Mouse (Mus musculus) left cerebral cortex, postnatal 36 days (tissue): ENCODE measurements at regions not wholly inside any gene's neighbourhood (a gene's known extent, or its start where the extent isn't known, plus 50 kb on each side); places are given as distances from the start of the nearest gene placed in this dataset.

Experiments
- DNase-seq, 2 experiments: peaks; one replicate each; pipeline ENCODE4 v3.0.0; 2021 to 2022; ENCODE audit warnings: low spot score in 2 of 2, mixed read lengths in 1 of 2
- intact Hi-C: fragments of 180-260 bp; cut with DNase I; formaldehyde crosslinking; loops from one replicate; pipeline ENCODE4 v1.15.1; 2025

GRCm38 (mm10) chr5:111993930-111994329 is 258.4 kb downstream of the Cryba4 start:
- DNase-seq, result no peak
- intact Hi-C loops, result no loop called here

- intact Hi-C loops, result no loop called here
- DNase-seq, result no peak
These were observed 255.5 kb downstream of the Cryba4 start for GRCm38 (mm10) chr5:111996806-111997205.

DNA sequence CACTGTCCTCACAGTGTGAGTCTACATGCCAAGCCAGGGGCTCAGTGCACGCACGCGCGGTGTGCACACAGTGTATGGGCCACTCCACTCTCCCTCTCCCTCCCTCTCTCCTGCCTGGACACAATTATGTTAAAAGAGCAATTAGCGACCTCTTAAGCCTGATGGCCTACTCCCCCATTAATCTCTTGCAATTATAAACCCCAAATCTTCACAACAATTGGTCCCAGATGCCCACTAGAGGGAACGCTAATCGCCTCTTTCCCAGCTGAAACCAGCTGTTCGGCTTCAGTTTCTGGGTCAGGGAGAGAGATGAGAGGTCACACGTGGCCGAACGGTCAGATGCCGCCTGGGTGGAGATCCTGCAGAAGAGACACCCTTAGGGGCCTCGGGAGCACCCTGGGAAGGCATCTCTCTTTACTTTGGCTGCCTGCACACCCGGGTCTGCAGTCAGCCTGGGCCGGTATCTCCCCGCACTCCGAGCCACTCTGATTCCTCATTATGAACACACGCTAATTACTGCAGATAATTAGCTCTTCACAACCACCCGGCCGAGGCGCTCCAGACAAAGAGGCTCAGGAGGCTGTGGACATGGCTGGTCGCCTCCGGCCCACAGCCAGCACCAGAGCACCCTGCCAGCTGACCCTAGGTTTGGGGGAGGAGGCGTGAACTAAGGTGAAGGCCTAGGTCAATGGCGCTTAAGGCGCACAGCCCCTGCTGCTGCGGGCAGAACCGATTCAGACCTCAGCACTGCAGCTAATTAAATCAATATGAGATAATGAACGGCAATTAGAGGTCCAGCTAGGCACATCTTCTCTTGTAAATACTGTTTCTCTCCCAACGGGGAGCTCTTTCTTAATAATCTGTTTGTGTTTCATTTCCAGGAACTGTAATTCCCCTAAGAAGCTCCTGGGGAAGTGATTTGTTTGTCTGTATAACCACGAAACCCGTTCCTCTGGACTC is 250.3 kb downstream of the Cryba4 start:
- no peak for DNase-seq
- intact Hi-C loops, result no loop called here

DNA sequence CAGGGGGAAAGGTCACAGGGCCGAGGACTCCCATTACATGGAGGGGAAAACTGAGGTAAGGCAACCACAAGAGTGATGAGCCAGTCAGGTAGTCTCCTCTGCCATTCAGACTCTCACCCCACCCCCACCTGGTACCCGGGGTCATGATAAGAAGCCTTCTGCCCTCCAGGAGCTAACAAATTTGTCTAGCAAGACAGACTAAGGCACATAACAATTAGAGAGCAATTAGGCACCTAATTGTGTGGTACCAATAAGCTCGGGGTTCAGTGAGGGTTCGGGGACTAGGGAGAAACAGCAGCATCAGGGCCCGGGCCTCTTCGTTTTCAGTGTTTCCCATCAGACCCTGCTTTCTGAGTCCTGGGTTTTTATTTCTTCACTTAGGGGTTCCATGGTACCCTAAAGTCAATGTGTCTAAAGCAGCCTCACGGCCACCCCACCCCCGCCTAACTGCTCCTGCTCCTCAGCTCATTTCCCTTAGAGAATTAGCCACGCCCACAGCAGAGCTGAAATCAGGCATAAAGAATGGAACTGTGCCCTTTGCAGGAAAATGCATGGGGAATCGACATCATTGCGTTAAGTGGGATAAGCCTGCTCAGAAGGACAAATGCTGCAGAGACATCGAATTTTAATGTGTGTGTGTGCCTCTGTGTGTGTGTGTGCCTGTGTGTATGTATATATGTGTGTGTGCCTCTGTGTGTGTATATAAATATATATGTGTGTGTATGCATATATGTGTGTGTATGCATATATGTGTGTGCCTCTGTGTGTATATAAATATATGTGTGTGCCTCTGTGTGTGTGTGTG is 249.3 kb downstream of the Cryba4 start:
- intact Hi-C loops, result no loop called here
- DNase-seq, result no peak

DNA sequence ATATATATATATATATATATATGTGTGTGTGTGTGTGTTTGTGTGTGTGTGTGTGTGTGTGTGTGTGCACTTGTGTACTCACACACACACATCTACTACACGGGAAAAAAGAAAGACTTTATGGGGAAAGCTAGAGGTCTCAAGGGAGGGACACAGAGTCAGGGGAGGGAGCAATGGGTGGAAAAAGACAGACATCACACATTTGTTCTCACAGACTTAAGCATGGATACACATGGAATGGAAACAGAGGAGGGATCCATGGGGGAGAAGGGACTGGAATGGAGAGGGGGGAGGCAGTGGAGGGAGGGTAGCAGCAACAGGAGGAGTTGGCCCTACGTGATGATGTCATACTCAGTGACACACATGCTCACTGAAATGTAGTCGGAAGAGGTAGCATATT is 248.3 kb downstream of the Cryba4 start:
- intact Hi-C loops, result no loop called here
- DNase-seq, result no peak

- DNase-seq, result no peak
- intact Hi-C loops, result no loop called here
These were observed 239.7 kb downstream of the Cryba4 start for GRCm38 (mm10) chr5:112012505-112013164.

DNA sequence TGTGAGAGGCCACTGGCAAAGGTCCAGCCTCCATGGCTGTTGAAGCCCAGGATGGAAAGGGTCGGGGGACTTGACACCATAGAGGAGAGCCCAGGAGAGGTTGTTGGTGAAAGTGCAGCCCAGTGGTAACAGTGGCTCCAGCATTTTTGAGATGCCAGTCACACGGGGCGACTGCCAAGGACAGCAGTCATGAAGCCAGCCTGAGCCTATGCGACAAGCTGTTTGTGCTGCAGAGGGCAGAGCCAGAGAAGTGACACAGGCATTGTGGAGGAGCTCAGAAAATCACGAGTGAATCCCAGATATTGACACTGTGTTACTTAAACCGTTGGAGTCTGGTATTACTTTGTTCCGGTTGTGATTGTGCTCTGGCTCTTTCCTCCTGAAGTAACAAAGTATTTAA is 233.4 kb downstream of the Cryba4 start:
- intact Hi-C loops, result no loop called here
- no peak for DNase-seq

- no peak for DNase-seq
- intact Hi-C loops, result no loop called here
These were observed 231.4 kb downstream of the Cryba4 start for GRCm38 (mm10) chr5:112020882-112021281.

GRCm38 (mm10) chr5:112029955-112030354 is 222.4 kb downstream of the Cryba4 start:
- peak; percentile 40 to 46 for DNase-seq
- intact Hi-C loops, result no loop called here

DNA sequence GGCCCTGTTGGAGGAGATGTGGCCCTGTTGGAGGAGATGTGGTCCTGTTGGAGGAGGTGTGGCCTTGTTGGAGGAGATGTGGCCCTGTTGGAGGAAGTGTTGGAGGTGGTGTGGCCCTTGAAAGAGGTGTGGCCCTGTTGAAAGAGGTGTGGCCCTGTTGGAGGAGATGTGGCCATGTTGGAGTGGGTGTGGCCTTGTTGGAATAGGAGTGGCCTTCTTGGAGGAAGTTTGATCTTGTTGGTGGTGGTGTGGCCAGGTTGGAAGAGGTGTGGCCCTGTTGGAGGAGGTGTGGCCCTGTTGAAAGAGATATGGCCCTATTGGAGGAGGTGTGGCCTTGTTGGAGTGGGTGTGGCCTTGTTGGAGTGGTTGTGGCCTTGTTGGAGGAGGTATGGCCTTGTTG is 220.3 kb downstream of the Cryba4 start:
- DNase-seq, result no peak
- intact Hi-C loops, result no loop called here

GRCm38 (mm10) chr5:112035426-112035825 is 216.9 kb downstream of the Cryba4 start:
- no peak for DNase-seq
- intact Hi-C loops, result no loop called here

- DNase-seq, result no peak
- intact Hi-C loops, result no loop called here
These were observed 215.2 kb downstream of the Cryba4 start for GRCm38 (mm10) chr5:112037080-112037479.

DNA sequence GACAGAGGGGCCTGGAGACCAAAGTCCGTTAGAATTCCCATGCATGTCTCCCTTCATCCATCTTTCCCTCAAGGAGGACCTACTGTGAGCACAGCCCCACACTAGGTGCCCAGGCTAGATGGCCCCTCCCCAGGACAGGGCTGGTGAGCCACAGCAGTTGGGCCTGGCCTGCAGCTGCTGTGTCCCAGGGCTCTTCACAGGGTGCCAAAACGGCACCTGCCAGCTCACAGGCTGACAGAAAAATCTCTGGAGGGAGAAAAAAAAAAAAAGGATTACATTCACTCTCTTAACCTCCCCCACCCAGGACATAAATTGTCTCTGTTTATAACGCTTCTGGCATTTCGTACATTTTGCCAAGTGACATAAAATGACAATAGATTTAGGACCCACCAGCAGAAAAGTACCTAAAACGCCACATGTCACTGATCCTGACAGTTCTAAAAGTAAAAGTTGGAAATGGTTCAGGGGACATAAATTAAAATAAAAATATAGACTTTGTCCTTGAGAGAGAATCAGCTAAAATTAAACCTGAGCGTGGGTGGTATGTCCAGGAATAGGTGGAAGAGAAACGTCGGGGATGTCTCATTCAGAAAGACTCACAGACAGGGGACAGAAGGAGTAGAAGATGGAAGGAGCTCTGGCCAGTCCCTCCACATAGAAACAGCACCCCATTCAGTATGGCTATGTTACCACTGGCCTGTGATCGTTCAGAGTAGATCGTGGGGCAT is 212.5 kb downstream of the Cryba4 start:
- intact Hi-C loops, result no loop called here
- no peak for DNase-seq

DNA sequence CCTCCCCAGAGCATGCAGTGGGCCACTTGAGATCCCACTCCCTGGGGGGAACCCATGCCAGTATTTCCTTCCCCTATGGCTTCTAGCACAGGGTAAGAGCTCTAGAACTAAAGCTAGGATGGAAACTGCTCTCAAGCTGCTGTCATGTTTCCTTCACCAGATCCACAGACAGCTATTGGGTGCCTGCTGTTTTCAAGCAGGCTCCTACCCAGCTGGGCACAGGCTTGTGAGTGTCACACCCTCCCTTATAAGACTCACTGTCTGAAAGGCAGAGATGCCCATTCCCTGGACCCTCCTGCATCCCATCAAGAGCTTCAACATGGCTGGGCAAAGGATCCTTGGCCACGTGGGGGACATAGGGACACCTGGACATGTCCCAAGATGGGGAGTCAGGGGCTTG is 211.6 kb downstream of the Cryba4 start:
- intact Hi-C loops, result no loop called here
- no peak for DNase-seq

DNA sequence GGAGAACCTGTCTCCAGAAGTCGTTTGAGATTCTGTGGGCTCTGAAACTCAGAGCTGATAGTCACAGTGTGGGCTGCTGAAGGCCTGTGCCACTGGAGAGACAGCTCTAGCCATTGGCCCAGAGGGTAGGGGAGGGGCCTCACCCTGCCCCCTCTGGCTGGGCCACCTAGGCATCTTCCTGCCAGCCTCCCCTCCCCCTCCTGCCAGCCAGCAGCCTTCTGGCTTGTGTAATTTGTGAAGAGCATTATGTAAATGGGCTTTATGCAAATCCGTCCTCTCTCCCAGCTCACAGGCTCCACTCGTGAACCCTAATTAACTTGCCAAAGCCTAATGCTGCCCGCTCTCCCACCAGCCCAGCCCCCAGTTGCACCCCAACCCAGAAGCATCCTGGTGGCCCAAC is 211.0 kb downstream of the Cryba4 start:
- intact Hi-C loops, result no loop called here
- DNase-seq, result peak in 1 of 2 experiments; percentile 43

DNA sequence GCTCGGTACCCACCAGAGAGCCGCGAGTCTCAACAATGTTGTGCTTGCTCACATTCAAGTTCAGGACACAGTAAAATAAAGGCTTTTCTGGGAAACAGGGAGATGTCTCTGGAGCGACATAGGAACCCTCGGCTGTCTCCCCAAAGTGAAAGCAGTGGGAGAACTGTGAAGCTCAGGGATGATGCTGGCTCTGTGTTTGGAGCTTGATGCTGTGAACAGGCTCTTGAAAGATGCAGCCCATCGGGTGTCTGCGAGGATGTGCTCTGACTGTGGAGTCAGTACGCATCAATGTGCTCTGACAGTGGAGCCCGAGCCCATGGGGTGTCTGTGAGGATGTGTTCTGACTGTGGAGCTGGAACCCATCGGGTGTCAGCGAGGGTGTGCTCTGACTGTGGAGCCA is 210.1 kb downstream of the Cryba4 start:
- peak in 1 of 2 experiments; percentile 21 for DNase-seq
- intact Hi-C loops, result no loop called here

- DNase-seq, result peak in 1 of 2 experiments; percentile 22
- intact Hi-C loops, result no loop called here
These were observed 202.1 kb downstream of the Cryba4 start for GRCm38 (mm10) chr5:112050046-112050782.

GRCm38 (mm10) chr5:112050906-112051305 is 201.4 kb downstream of the Cryba4 start:
- intact Hi-C loops, result no loop called here
- peak in 1 of 2 experiments; percentile 29 for DNase-seq

GRCm38 (mm10) chr5:112051786-112052185 is 200.5 kb downstream of the Cryba4 start:
- DNase-seq, result no peak
- intact Hi-C loops, result no loop called here
